Mouse (Mus musculus): ENCODE data around the gene Krt87.

GRCm38 (mm10) chr15:101412188-101412587, 26.4 kb downstream of the Krt87 start:
- TF ChIP-seq TCF12 (IDR thresholded peaks at IDR 0.05; ENCODE audit: low read depth, low read length) (no peak), CTCF (IDR thresholded peaks at IDR 0.05 in 2 of 3, conservative IDR thresholded peaks at IDR 0.05 in 1 of 3; ENCODE audit: control insufficient read depth in 1 of 3, insufficient read depth in 1 of 3, low read depth in 2 of 3, low read length in 3 of 3, poor library complexity in 1 of 3, severe bottlenecking in 1 of 3) (no peak)

Measured in MEL (cell line).